Mouse (Mus musculus): ENCODE data around the gene Hnrnpk.
A peak's percentile ranks its signal among the peaks of the same experiment; 100 is the strongest.
"Not testable (repeated sequence)": the region's sequence is repeated elsewhere in the genome, so short reads cannot be mapped to it uniquely, and the experiment has no call there.

The Hnrnpk gene

GRCm38 (mm10) chr13:58403243-58403642 is at the start of gene Hnrnpk:
TSS of gene Hnrnpk (minus strand) at chr13:58403343.
- not testable (repeated sequence) for DNase-seq

- DNase-seq = no peak
Observed at GRCm38 (mm10) chr13:58452246-58452645, 49.1 kb upstream of the Hnrnpk start.

GRCm38 (mm10) chr13:58450459-58451182 is 47.5 kb upstream of the Hnrnpk start:
- no peak for DNase-seq

GRCm38 (mm10) chr13:58446541-58446940 is 43.4 kb upstream of the Hnrnpk start:
- DNase-seq = no peak

- no peak for DNase-seq
Observed at GRCm38 (mm10) chr13:58443787-58444186, 40.6 kb upstream of the Hnrnpk start.

GRCm38 (mm10) chr13:58443326-58443725 is 40.2 kb upstream of the Hnrnpk start:
- no peak for DNase-seq

- no peak for DNase-seq
Observed at GRCm38 (mm10) chr13:58439716-58440115, 36.6 kb upstream of the Hnrnpk start.

- DNase-seq = no peak
Observed at GRCm38 (mm10) chr13:58423061-58423660, 20.0 kb upstream of the Hnrnpk start.

GRCm38 (mm10) chr13:58422242-58422641 is 19.1 kb upstream of the Hnrnpk start:
- DNase-seq = no peak

GRCm38 (mm10) chr13:58421026-58421425 is 17.9 kb upstream of the Hnrnpk start:
- no peak for DNase-seq

- DNase-seq = no peak
Observed at GRCm38 (mm10) chr13:58419266-58419665, 16.1 kb upstream of the Hnrnpk start.

GRCm38 (mm10) chr13:58418656-58419055 is 15.5 kb upstream of the Hnrnpk start:
- DNase-seq = no peak

- no peak for DNase-seq
Observed at GRCm38 (mm10) chr13:58415838-58416237, 12.7 kb upstream of the Hnrnpk start.

GRCm38 (mm10) chr13:58415374-58415773 is 12.2 kb upstream of the Hnrnpk start:
- DNase-seq = no peak

GRCm38 (mm10) chr13:58411073-58411472 is 7.9 kb upstream of the Hnrnpk start:
- no peak for DNase-seq

GRCm38 (mm10) chr13:58402744-58403110 is 416 bp downstream of the Hnrnpk start:
- no peak for DNase-seq

GRCm38 (mm10) chr13:58402003-58402743 is 970 bp downstream of the Hnrnpk start, which contains the start of gene Rmi1:
TSS of gene Rmi1 (plus strand) at chr13:58402248.
- DNase-seq = peak; percentile 99

GRCm38 (mm10) chr13:58401135-58402002 is 1.8 kb downstream of the Hnrnpk start:
- peak; percentile 91 for DNase-seq

GRCm38 (mm10) chr13:58400576-58400975 is 2.6 kb downstream of the Hnrnpk start:
- peak; percentile 39 for DNase-seq

GRCm38 (mm10) chr13:58397651-58398050 is 5.5 kb downstream of the Hnrnpk start:
- DNase-seq = no peak

GRCm38 (mm10) chr13:58394392-58394791 is 8.8 kb downstream of the Hnrnpk start:
- DNase-seq = not testable (repeated sequence)

- DNase-seq = peak; percentile 12
Observed at GRCm38 (mm10) chr13:58389324-58389951, 13.7 kb downstream of the Hnrnpk start.

Measured in embryo, embryonic 11 days (tissue).